In genomic region chr8:91376785-91377184, GRCm38 (mm10) we compare ENCODE assay signal across 7 mouse cellular contexts.
DNase-seq lines count a peak whose midpoint lies in the region; ATAC-seq lines count a peak whose summit lies in the region.

No protein-coding gene starts in this region.

- 54% methylated on average over 11 of the region's 11 CpGs for WGBS in forebrain, embryonic 15.5 days

- H3K27me3 ChIP-seq in forebrain, embryonic 15.5 days: peaks cover 6% of the 10 kb centered on the region; the same call in 1 of the 2 replicates

- H3K9me3 ChIP-seq in forebrain, embryonic 15.5 days: no peaks in the 10 kb centered on the region

- H3K27ac ChIP-seq in forebrain, embryonic 15.5 days (replicated peaks): no peak overlapping the region

- peaks cover 15% of the 10 kb centered on the region for H3K4me1 ChIP-seq in forebrain, embryonic 15.5 days

- H3K4me2 ChIP-seq in forebrain, embryonic 15.5 days (replicated peaks): no peak overlapping the region

- intact Hi-C loops in heart, postnatal 36 days (cut with DNase I): loop anchor here (5.0 to 10.0 kb wide), 5 partner anchors 111 to 981 kb away; partner anchors contain the start of genes Aktip, Irx3 and Irx5

- no peak overlapping the region for H3K4me3 ChIP-seq in forebrain, embryonic 15.5 days

- DNase-seq in ovary, adult 18-20 months (ENCODE audit: low spot score): peak; percentile 64
- no peak for DNase-seq in ovary, postnatal 10 days (ENCODE audit: low spot score)
- peak; percentile 74 for DNase-seq in gastrocnemius, adult 18-20 months (ENCODE audit: low spot score)
- peak; percentile 61 to 64 for DNase-seq in heart, postnatal 36 days
- DNase-seq in ovary, postnatal 36 days (ENCODE audit: low spot score): peak; percentile 49
- DNase-seq in frontal cortex, postnatal 10 days (ENCODE audit: low spot score in 2 of 2): no peak

- H3K36me3 ChIP-seq in forebrain, embryonic 15.5 days: no peaks in the 10 kb centered on the region

- ATAC-seq in forebrain, embryonic 15.5 days (replicated peaks): no peak

- no peak overlapping the region for H3K9ac ChIP-seq in forebrain, embryonic 15.5 days (replicated peaks)

Comparison
In these comparisons a context has a peak if more than half of its experiments do, and no peak if none do; other contexts are left out.
1. DNase-seq: peak in ovary, adult 18-20 months (single experiment), gastrocnemius, adult 18-20 months (single experiment), heart, postnatal 36 days (2 of 2) and ovary, postnatal 36 days (single experiment); none in ovary, postnatal 10 days (single experiment) and frontal cortex, postnatal 10 days (0 of 2).